Mouse (Mus musculus): ENCODE measurements at regions not wholly inside any gene's neighbourhood (a gene's known extent, or its start where the extent isn't known, plus 50 kb on each side); places are given as distances from the start of the nearest gene placed in this dataset.

GRCm38 (mm10) chr7:118042914-118043313, 73.1 kb downstream of the Rps15a start:
- Histone ChIP-seq H3K4me1 (replicated peaks) (no peaks in the 10 kb centered on the region), H3K4me3 (replicated peaks) (no peak overlapping the region), H3K27ac (no peak overlapping the region), H3K27me3 (no peaks in the 10 kb centered on the region), H3K4me2 (replicated peaks) (no peak overlapping the region), H3K9me3 (no peaks in the 10 kb centered on the region), H3K9ac (replicated peaks) (no peak overlapping the region), H3K36me3 (no peaks in the 10 kb centered on the region)
- no peak for ATAC-seq
- WGBS, result 72% methylated on average over 10 of the region's 10 CpGs

- no peak overlapping the region for H3K27ac ChIP-seq
- 92% methylated on average over 4 of the region's 4 CpGs for WGBS
- no peaks in the 10 kb centered on the region for H3K27me3 ChIP-seq
- no peaks in the 10 kb centered on the region for H3K36me3 ChIP-seq
- no peaks in the 10 kb centered on the region for H3K9me3 ChIP-seq
- no peaks in the 10 kb centered on the region for H3K4me1 ChIP-seq (replicated peaks)
- no peak for ATAC-seq
- H3K4me3 ChIP-seq (replicated peaks), result no peak overlapping the region
- no peak overlapping the region for H3K9ac ChIP-seq (replicated peaks)
- H3K4me2 ChIP-seq (replicated peaks), result no peak overlapping the region
These were observed 76.1 kb downstream of the Rps15a start for GRCm38 (mm10) chr7:118039862-118040261.

GRCm38 (mm10) chr7:118037062-118037461, 78.9 kb downstream of the Rps15a start:
- Histone ChIP-seq H3K4me3 (replicated peaks) (no peak overlapping the region), H3K27me3 (no peaks in the 10 kb centered on the region), H3K9ac (replicated peaks) (no peak overlapping the region), H3K9me3 (no peaks in the 10 kb centered on the region), H3K4me1 (replicated peaks) (no peaks in the 10 kb centered on the region), H3K27ac (no peak overlapping the region), H3K36me3 (no peaks in the 10 kb centered on the region), H3K4me2 (replicated peaks) (no peak overlapping the region)
- WGBS, result 65% methylated on average over 3 of the region's 3 CpGs
- peak; percentile 58; the same call in 1 of the 2 replicates for ATAC-seq

- WGBS, result 3% methylated on average over 10 of the region's 10 CpGs
- no peak overlapping the region for H3K4me2 ChIP-seq (replicated peaks)
- H3K9ac ChIP-seq (replicated peaks), result no peak overlapping the region
- H3K27ac ChIP-seq, result peak overlapping the region; percentile 68
- ATAC-seq, result peak; percentile 95
- no peak overlapping the region for H3K4me3 ChIP-seq (replicated peaks)
- H3K9me3 ChIP-seq, result no peaks in the 10 kb centered on the region
- H3K36me3 ChIP-seq, result no peaks in the 10 kb centered on the region
- 0 out of 2 replicates have a peak, but pooled peaks cover 3% of the 10 kb centered on the region for H3K27me3 ChIP-seq
- peaks cover 24% of the 10 kb centered on the region for H3K4me1 ChIP-seq (replicated peaks)
These were observed 89.9 kb downstream of the Rps15a start for GRCm38 (mm10) chr7:118026106-118026526.

- no peak overlapping the region for H3K4me2 ChIP-seq (replicated peaks)
- peak overlapping the region; percentile 61; the same call in 1 of the 2 replicates for H3K27ac ChIP-seq
- H3K4me1 ChIP-seq (replicated peaks), result peaks cover 13% of the 10 kb centered on the region
- peak; percentile 65; the same call in 1 of the 2 replicates for ATAC-seq
- WGBS, result 63% methylated on average over 7 of the region's 7 CpGs
- H3K27me3 ChIP-seq, result no peaks in the 10 kb centered on the region
- no peaks in the 10 kb centered on the region for H3K9me3 ChIP-seq
- no peaks in the 10 kb centered on the region for H3K36me3 ChIP-seq
- H3K9ac ChIP-seq (replicated peaks), result no peak overlapping the region
- H3K4me3 ChIP-seq (replicated peaks), result no peak overlapping the region
These were observed 111.4 kb downstream of the Rps15a start for GRCm38 (mm10) chr7:118004620-118005019.

- Histone ChIP-seq H3K27me3 (no peaks in the 10 kb centered on the region), H3K9ac (replicated peaks) (no peak overlapping the region), H3K4me2 (replicated peaks) (no peak overlapping the region), H3K9me3 (no peaks in the 10 kb centered on the region), H3K4me3 (replicated peaks) (no peak overlapping the region), H3K36me3 (no peaks in the 10 kb centered on the region), H3K27ac (no peak overlapping the region), H3K4me1 (replicated peaks) (peaks cover 13% of the 10 kb centered on the region)
- 68% methylated on average over 3 of the region's 3 CpGs for WGBS
- no peak for ATAC-seq
These were observed 114.1 kb downstream of the Rps15a start for GRCm38 (mm10) chr7:118001881-118002280.

- ATAC-seq, result no peak
- 6% methylated on average over 4 of the region's 4 CpGs for WGBS
These were observed 114.9 kb downstream of the Rps15a start for GRCm38 (mm10) chr7:118001121-118001520.

GRCm38 (mm10) chr7:117982177-117982576, 133.8 kb downstream of the Rps15a start:
- H3K36me3 ChIP-seq, result no peaks in the 10 kb centered on the region
- no peak overlapping the region for H3K27ac ChIP-seq
- ATAC-seq, result no peak
- H3K27me3 ChIP-seq, result no peaks in the 10 kb centered on the region
- no peak overlapping the region for H3K4me2 ChIP-seq (replicated peaks)
- no peaks in the 10 kb centered on the region for H3K9me3 ChIP-seq
- no peak overlapping the region for H3K9ac ChIP-seq (replicated peaks)
- H3K4me1 ChIP-seq (replicated peaks), result no peaks in the 10 kb centered on the region
- H3K4me3 ChIP-seq (replicated peaks), result no peak overlapping the region
- 84% methylated on average over 4 of the region's 4 CpGs for WGBS

More at GRCm38 (mm10) chr7:118001121-118001520, 114.9 kb downstream of the Rps15a start:
- Histone ChIP-seq H3K27ac (no peak overlapping the region), H3K27me3 (no peaks in the 10 kb centered on the region), H3K36me3 (no peaks in the 10 kb centered on the region), H3K4me1 (replicated peaks) (peaks cover 13% of the 10 kb centered on the region), H3K4me2 (replicated peaks) (no peak overlapping the region), H3K4me3 (replicated peaks) (no peak overlapping the region), H3K9ac (replicated peaks) (no peak overlapping the region), H3K9me3 (no peaks in the 10 kb centered on the region)

- ATAC-seq, result no peak
- no peak overlapping the region for H3K4me3 ChIP-seq (replicated peaks)
- WGBS, result 53% methylated on average over 1 of the region's 1 CpGs
- no peaks in the 10 kb centered on the region for H3K4me1 ChIP-seq (replicated peaks)
- H3K9ac ChIP-seq (replicated peaks), result no peak overlapping the region
- H3K27me3 ChIP-seq, result no peaks in the 10 kb centered on the region
- H3K27ac ChIP-seq, result no peak overlapping the region
- H3K36me3 ChIP-seq, result no peaks in the 10 kb centered on the region
- no peaks in the 10 kb centered on the region for H3K9me3 ChIP-seq
- H3K4me2 ChIP-seq (replicated peaks), result no peak overlapping the region
These were observed 144.8 kb downstream of the Rps15a start for GRCm38 (mm10) chr7:117971176-117971575.

- WGBS, result 92% methylated on average over 3 of the region's 3 CpGs
- Histone ChIP-seq H3K4me3 (replicated peaks) (no peak overlapping the region), H3K9me3 (no peaks in the 10 kb centered on the region), H3K27ac (no peak overlapping the region), H3K27me3 (no peaks in the 10 kb centered on the region), H3K4me1 (replicated peaks) (0 out of 2 replicates have a peak, but pooled peaks cover 8% of the 10 kb centered on the region), H3K9ac (replicated peaks) (no peak overlapping the region), H3K36me3 (no peaks in the 10 kb centered on the region), H3K4me2 (replicated peaks) (no peak overlapping the region)
- ATAC-seq, result no peak
These were observed 172.6 kb downstream of the Rps15a start for GRCm38 (mm10) chr7:117943435-117943834.

GRCm38 (mm10) chr7:117939618-117940017, 176.4 kb downstream of the Rps15a start:
- Histone ChIP-seq H3K4me2 (replicated peaks) (no peak overlapping the region), H3K9me3 (no peaks in the 10 kb centered on the region), H3K9ac (replicated peaks) (no peak overlapping the region), H3K4me3 (replicated peaks) (no peak overlapping the region), H3K27ac (no peak overlapping the region), H3K27me3 (no peaks in the 10 kb centered on the region; the same call in 1 of the 2 replicates), H3K4me1 (replicated peaks) (0 out of 2 replicates have a peak, but pooled peaks cover 8% of the 10 kb centered on the region), H3K36me3 (no peaks in the 10 kb centered on the region)
- WGBS, result 18% methylated on average over 7 of the region's 7 CpGs
- no peak for ATAC-seq

- Histone ChIP-seq H3K27ac (no peak overlapping the region), H3K9ac (replicated peaks) (no peak overlapping the region), H3K27me3 (no peaks in the 10 kb centered on the region; the same call in 1 of the 2 replicates), H3K4me2 (replicated peaks) (no peak overlapping the region), H3K4me1 (replicated peaks) (0 out of 2 replicates have a peak, but pooled peaks cover 6% of the 10 kb centered on the region), H3K36me3 (no peaks in the 10 kb centered on the region), H3K9me3 (no peaks in the 10 kb centered on the region), H3K4me3 (replicated peaks) (no peak overlapping the region)
- no peak for ATAC-seq
- WGBS, result 73% methylated on average over 3 of the region's 3 CpGs
These were observed 181.1 kb downstream of the Rps15a start for GRCm38 (mm10) chr7:117934908-117935307.

GRCm38 (mm10) chr7:117931234-117931895, 184.6 kb downstream of the Rps15a start:
- Histone ChIP-seq H3K4me1 (replicated peaks) (no peaks in the 10 kb centered on the region), H3K4me3 (replicated peaks) (no peak overlapping the region), H3K27ac (no peak overlapping the region), H3K36me3 (no peaks in the 10 kb centered on the region), H3K27me3 (no peaks in the 10 kb centered on the region), H3K9ac (replicated peaks) (no peak overlapping the region), H3K9me3 (no peaks in the 10 kb centered on the region), H3K4me2 (replicated peaks) (no peak overlapping the region)
- WGBS, result 70% methylated on average over 12 of the region's 12 CpGs
- no peak for ATAC-seq
